Mouse (Mus musculus) hindbrain, postnatal 0 days (tissue): Measurements from ENCODE around the gene Sod1. TPM values are rescaled to one million over a fixed set of nuclear protein-coding genes. Genes with fewer than 3 reads are reported as not detected.

Experiments
- ATAC-seq: fragments of 200-750 bp; cut with Nextera tagmentation; 2 replicates; pipeline ENCODE4 v1.8.0; 2017; ENCODE audit warnings: mild to moderate bottlenecking, moderate TSS enrichment, moderate library complexity
- DNase-seq: peaks from one replicate; pipeline ENCODE4 v3.0.0-alpha.2; 2015; ENCODE audit warnings: low spot score
- H3K27ac ChIP-seq: fragments of 300-500 bp; sonication (generic); 2 replicates; pipeline ENCODE4 v1.5.1; 2014; ENCODE audit warnings: mild to moderate bottlenecking
- H3K27me3 ChIP-seq: fragments of 300-500 bp; sonication (generic); 2 replicates; pipeline ENCODE4 v1.6.1; 2014; ENCODE audit warnings: low read length, mixed read lengths; ENCODE audit not compliant: insufficient read depth
- H3K36me3 ChIP-seq: fragments of 300-500 bp; sonication (generic); 2 replicates; pipeline ENCODE4 v1.6.1; 2014; ENCODE audit warnings: low read length, mixed read lengths; ENCODE audit not compliant: insufficient read depth
- H3K4me1 ChIP-seq: fragments of 300-500 bp; sonication (generic); 2 replicates; pipeline ENCODE4 v1.6.1; 2014; ENCODE audit warnings: antibody characterized with exemption, low read length, mixed read lengths; ENCODE audit not compliant: insufficient read depth
- H3K4me2 ChIP-seq: fragments of 300-500 bp; sonication (generic); 2 replicates; pipeline ENCODE4 v1.6.1; 2014; ENCODE audit warnings: low read depth, mild to moderate bottlenecking, low read length, moderate library complexity, mixed read lengths
- H3K4me3 ChIP-seq: fragments of 300-500 bp; sonication (generic); 2 replicates; pipeline ENCODE4 v1.5.1; 2014; ENCODE audit warnings: low read length
- H3K9ac ChIP-seq: fragments of 300-500 bp; sonication (generic); replicated peaks from 2 replicates; pipeline ENCODE4 v1.6.1; 2014; ENCODE audit warnings: mild to moderate bottlenecking, low read length, moderate library complexity, mixed read lengths
- H3K9me3 ChIP-seq: fragments of 300-500 bp; sonication (generic); 2 replicates; pipeline ENCODE4 v1.6.1; 2016; ENCODE audit warnings: low read length, mixed read lengths
- CTCF ChIP-seq: IDR thresholded peaks from 2 replicates; pipeline ENCODE4 v1.5.1; 2016; ENCODE audit warnings: antibody characterized with exemption, control low read depth, low read depth
- WGBS: fragments of 180-500 bp; shearing (Covaris S2); extraction: QIAGEN DNeasy Blood & Tissue Kit; methylation state at CpG from one replicate; pipeline ENCODE4 v1.1.7; 2014; 5-methylcytosine and 5-hydroxymethylcytosine counted together
- polyA plus RNA-seq: library from polyadenylated mRNA; unstranded; fragments of >200 nt; fragmentation: Nextera tagmentation; extraction: Ambion mirVana; gene quantifications from 2 replicates; pipeline ENCODE4 v1.2.1, GENCODE M21; 2015
- total RNA-seq: library from RNA; depleted of rRNA; stranded (reverse); fragments of >200 nt; gene quantifications from 2 replicates; pipeline ENCODE4 v1.2.3, GENCODE M21; 2014

The Sod1 gene
- total and polyA plus RNA-seq, 2 experiments from 2014 or later, result 185 to 1,323 TPM

GRCm38 (mm10) chr16:90181673-90182072, 38.9 kb upstream of the Sod1 start:
- H3K27me3 ChIP-seq, result no peaks in the 10 kb centered on the region
- ATAC-seq, result no peak

DNA sequence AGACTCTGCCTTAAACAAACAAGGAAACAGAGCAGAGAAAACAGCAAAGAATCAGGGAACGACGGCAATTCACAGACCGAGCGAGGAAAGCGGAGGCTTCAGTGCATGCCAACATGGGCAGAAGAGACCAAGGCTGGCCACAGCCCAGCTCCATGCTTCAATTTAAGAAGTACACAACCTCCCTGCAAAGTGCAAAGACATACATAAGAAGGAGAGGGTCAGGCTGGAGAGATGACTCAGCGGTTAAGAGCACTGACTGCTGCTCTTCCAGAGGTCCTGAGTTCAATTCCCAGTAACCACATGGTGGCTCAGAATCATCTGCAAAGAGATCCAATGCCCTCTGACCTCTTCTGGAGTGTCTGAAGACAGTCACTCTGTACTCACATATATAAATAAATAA, 36.4 kb upstream of the Sod1 start:
- ATAC-seq (no peak), DNase-seq (no peak)
- Histone ChIP-seq H3K4me2 (no peak overlapping the region), H3K9ac (no peak overlapping the region), H3K27ac (no peak overlapping the region), H3K36me3 (no peaks in the 10 kb centered on the region), H3K27me3 (no peaks in the 10 kb centered on the region), H3K9me3 (no peaks in the 10 kb centered on the region), H3K4me1 (no peaks in the 10 kb centered on the region), H3K4me3 (no peak overlapping the region)
- no peak for TF ChIP-seq CTCF
- 76% methylated on average over 6 of the region's 6 CpGs for WGBS

More at GRCm38 (mm10) chr16:90181673-90182072, 38.9 kb upstream of the Sod1 start:
- H3K9me3 ChIP-seq, result no peaks in the 10 kb centered on the region
- no peak overlapping the region for H3K4me2 ChIP-seq
- no peak for DNase-seq
- no peaks in the 10 kb centered on the region for H3K4me1 ChIP-seq
- TF ChIP-seq CTCF, result no peak
- WGBS, result 83% methylated on average over 8 of the region's 8 CpGs
- H3K9ac ChIP-seq, result no peak overlapping the region
- H3K36me3 ChIP-seq, result no peaks in the 10 kb centered on the region
- H3K4me3 ChIP-seq, result no peak overlapping the region
- H3K27ac ChIP-seq, result no peak overlapping the region

- Histone ChIP-seq H3K4me2 (no peak overlapping the region), H3K9me3 (no peaks in the 10 kb centered on the region), H3K4me1 (no peaks in the 10 kb centered on the region), H3K9ac (no peak overlapping the region), H3K4me3 (no peak overlapping the region), H3K36me3 (no peaks in the 10 kb centered on the region), H3K27ac (no peak overlapping the region), H3K27me3 (no peaks in the 10 kb centered on the region)
- peak; percentile 92 for DNase-seq
- ATAC-seq, result peak; percentile 76
- TF ChIP-seq CTCF, result peak; percentile 95
- WGBS, result 44% methylated on average over 8 of the region's 8 CpGs
Observed at GRCm38 (mm10) chr16:90185928-90186588, 34.5 kb upstream of the Sod1 start.

DNA sequence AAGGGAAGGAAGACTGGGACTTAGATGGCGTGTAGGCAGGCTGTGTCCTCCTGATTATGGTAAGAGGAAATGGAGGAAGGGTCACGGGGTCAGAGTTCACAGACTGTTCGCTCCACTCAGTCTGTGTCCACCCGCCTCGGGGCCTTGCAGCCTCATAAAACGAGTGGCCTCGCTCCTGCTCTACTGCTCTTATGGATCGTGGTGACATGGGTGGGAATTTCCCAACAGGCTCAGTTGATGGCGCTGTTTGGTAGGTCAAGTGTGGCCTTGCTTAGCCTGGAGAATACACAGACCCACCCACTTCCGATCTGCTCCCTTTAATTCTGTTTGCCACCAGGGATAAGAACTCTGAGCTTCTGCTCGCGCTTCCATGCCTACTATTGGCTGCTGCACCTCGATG, 33.1 kb upstream of the Sod1 start:
- peak; percentile 36 for DNase-seq
- peak; percentile 44; the same call in 1 of the 2 replicates for ATAC-seq
- Histone ChIP-seq H3K4me2 (no peak overlapping the region), H3K9me3 (no peaks in the 10 kb centered on the region), H3K4me1 (no peaks in the 10 kb centered on the region), H3K36me3 (no peaks in the 10 kb centered on the region), H3K9ac (no peak overlapping the region), H3K27ac (no peak overlapping the region), H3K27me3 (no peaks in the 10 kb centered on the region), H3K4me3 (no peak overlapping the region)
- TF ChIP-seq CTCF, result peak; percentile 44
- 46% methylated on average over 13 of the region's 13 CpGs for WGBS

DNA sequence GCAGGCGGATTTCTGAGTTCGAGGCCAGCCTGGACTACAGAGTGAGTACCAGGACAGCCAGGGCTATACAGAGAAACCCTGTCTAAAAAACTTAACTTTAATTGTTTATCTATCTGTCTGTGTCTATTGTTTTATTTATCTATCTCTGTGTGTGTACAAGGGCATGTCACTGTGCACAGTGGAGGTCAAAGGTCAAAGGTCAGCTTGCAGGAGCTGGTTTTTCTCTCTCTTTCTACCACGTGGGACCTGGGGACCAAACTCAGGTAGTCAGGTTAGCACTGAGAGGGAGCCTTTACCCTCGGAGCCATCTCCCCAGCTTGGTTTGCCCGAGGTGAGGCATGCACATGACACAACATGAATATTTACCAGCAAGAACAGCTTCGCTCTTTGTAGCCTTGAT, 29.3 kb upstream of the Sod1 start:
- no peak overlapping the region for H3K4me2 ChIP-seq
- 77% methylated on average over 6 of the region's 6 CpGs for WGBS
- H3K9ac ChIP-seq, result no peak overlapping the region
- H3K9me3 ChIP-seq, result no peaks in the 10 kb centered on the region
- no peak for DNase-seq
- no peaks in the 10 kb centered on the region for H3K36me3 ChIP-seq
- no peak for ATAC-seq
- no peak overlapping the region for H3K27ac ChIP-seq
- H3K4me3 ChIP-seq, result no peak overlapping the region
- H3K4me1 ChIP-seq, result no peaks in the 10 kb centered on the region
- no peaks in the 10 kb centered on the region for H3K27me3 ChIP-seq
- TF ChIP-seq CTCF, result no peak

GRCm38 (mm10) chr16:90193719-90194118, 26.8 kb upstream of the Sod1 start:
- Histone ChIP-seq H3K4me2 (no peak overlapping the region), H3K9ac (no peak overlapping the region), H3K27ac (no peak overlapping the region), H3K27me3 (no peaks in the 10 kb centered on the region), H3K4me3 (no peak overlapping the region), H3K4me1 (no peaks in the 10 kb centered on the region), H3K36me3 (no peaks in the 10 kb centered on the region), H3K9me3 (no peaks in the 10 kb centered on the region)
- DNase-seq (no peak), ATAC-seq (no peak)
- TF ChIP-seq CTCF, result no peak

DNA sequence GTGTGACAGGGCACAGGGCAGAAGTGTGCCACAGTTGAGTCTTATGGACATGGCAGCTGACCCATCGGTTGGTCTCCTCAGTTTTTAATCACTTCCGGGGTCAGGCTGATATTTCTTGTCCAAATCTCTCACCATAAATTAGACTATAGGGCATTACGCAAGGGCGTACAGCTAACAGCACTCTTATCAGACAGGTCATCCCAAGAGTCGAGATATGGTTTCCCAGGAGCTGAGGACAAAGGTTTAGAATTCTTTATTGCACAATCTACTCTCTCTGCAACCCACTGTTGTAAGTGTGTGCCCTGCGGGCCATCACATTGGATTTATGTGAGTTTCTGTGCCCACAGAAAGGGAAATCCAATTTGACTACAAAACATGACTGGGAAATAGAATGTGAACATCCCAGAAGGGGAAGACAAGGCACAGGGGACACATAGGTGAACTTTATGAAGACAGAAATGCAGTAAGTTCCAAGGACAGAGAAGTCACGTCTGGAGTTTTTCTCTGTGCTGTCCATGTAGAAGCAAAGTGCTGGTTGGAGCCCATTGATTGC, 23.8 kb upstream of the Sod1 start:
- Histone ChIP-seq H3K4me1 (no peaks in the 10 kb centered on the region), H3K27me3 (no peaks in the 10 kb centered on the region), H3K36me3 (no peaks in the 10 kb centered on the region), H3K9me3 (no peaks in the 10 kb centered on the region), H3K9ac (no peak overlapping the region), H3K27ac (no peak overlapping the region), H3K4me2 (no peak overlapping the region), H3K4me3 (no peak overlapping the region)
- DNase-seq (no peak), ATAC-seq (no peak; the same call in 1 of the 2 replicates)
- WGBS, result 85% methylated on average over 7 of the region's 7 CpGs
- no peak for TF ChIP-seq CTCF
